Mouse (Mus musculus) MEL (cell line): ENCODE measurements at regions not wholly inside any gene's neighbourhood (a gene's known extent, or its start where the extent isn't known, plus 50 kb on each side); places are given as distances from the start of the nearest gene placed in this dataset.

Source experiments
- DNase-seq: peaks from one replicate; pipeline ENCODE4 v3.0.0; 2011; ENCODE audit warnings: low read depth, low spot score
- H3K27ac ChIP-seq: 2 replicates; pipeline ENCODE4 v1.5.1; 2012; ENCODE audit warnings: low read depth, mild to moderate bottlenecking, control low read depth, low read length, moderate library complexity; ENCODE audit not compliant: control insufficient read depth
- H3K27me3 ChIP-seq, 2 experiments: fragments of 150-350 bp in 1 of 2; sonication (generic) in 1 of 2; 2 replicates each; pipeline ENCODE4 v1.6.1; 2012; ENCODE audit warnings: low read length in 2 of 2, mild to moderate bottlenecking in 2 of 2, improper control_type of control experiment in 1 of 2, moderate library complexity in 1 of 2; ENCODE audit not compliant: insufficient read depth in 2 of 2, control insufficient read depth in 1 of 2
- H3K36me3 ChIP-seq, 2 experiments: 2 replicates each; pipeline ENCODE4 v1.6.1; 2012 to 2014; ENCODE audit warnings: low read length in 2 of 2, improper control_type of control experiment in 1 of 2, inconsistent platforms in 1 of 2, mild to moderate bottlenecking in 1 of 2; ENCODE audit not compliant: insufficient read depth in 2 of 2, control insufficient read depth in 1 of 2
- H3K4me1 ChIP-seq, 2 experiments: fragments of 150-350 bp in 1 of 2; sonication (generic) in 1 of 2; 2 replicates each; pipeline ENCODE4 v1.6.1; 2012; ENCODE audit warnings: low read length in 2 of 2, improper control_type of control experiment in 1 of 2, mild to moderate bottlenecking in 1 of 2; ENCODE audit not compliant: insufficient read depth in 2 of 2, control insufficient read depth in 1 of 2
- H3K4me3 ChIP-seq, 2 experiments: fragments of 150-350 bp in 1 of 2; sonication (generic) in 1 of 2; 2 replicates each; pipeline ENCODE4 v1.5.1; 2012; ENCODE audit warnings: low read depth in 2 of 2, low read length in 2 of 2, mild to moderate bottlenecking in 2 of 2, moderate library complexity in 2 of 2, control low read depth in 1 of 2, improper control_type of control experiment in 1 of 2; ENCODE audit not compliant: control insufficient read depth in 1 of 2, insufficient read depth in 1 of 2
- H3K79me2 ChIP-seq: 2 replicates; pipeline ENCODE4 v1.6.1; 2012; ENCODE audit warnings: mild to moderate bottlenecking, low read length, moderate library complexity; ENCODE audit not compliant: control insufficient read depth, poor library complexity, insufficient read depth
- H3K9ac ChIP-seq: 2 replicates; pipeline ENCODE4 v1.6.1; 2012; ENCODE audit warnings: low read depth, mild to moderate bottlenecking, control low read depth, low read length, moderate library complexity; ENCODE audit not compliant: control insufficient read depth, poor library complexity, severe bottlenecking
- H3K9me3 ChIP-seq: fragments of 150-350 bp; sonication (generic); replicated peaks from 2 replicates; pipeline ENCODE4 v1.6.1; 2012; ENCODE audit warnings: mild to moderate bottlenecking, low read length, improper control_type of control experiment, moderate library complexity; ENCODE audit not compliant: insufficient read depth
- CTCF ChIP-seq, 3 experiments: IDR thresholded peaks in 2 of 3; conservative IDR thresholded peaks in 1 of 3; 2 replicates each; pipeline ENCODE4 v1.5.1; 2011 to 2012; ENCODE audit warnings: low read length in 3 of 3, low read depth in 2 of 3, mild to moderate bottlenecking in 2 of 3, improper control_type of control experiment in 1 of 3, inconsistent platforms in 1 of 3, mixed read lengths in 1 of 3, moderate library complexity in 1 of 3; ENCODE audit not compliant: control insufficient read depth in 1 of 3, insufficient read depth in 1 of 3, poor library complexity in 1 of 3, severe bottlenecking in 1 of 3
- E2F4 ChIP-seq: IDR thresholded peaks from 2 replicates; pipeline ENCODE4 v1.6.1; 2011; ENCODE audit warnings: low read depth, low read length, improper control_type of control experiment, borderline replicate concordance
- ELF1 ChIP-seq: IDR thresholded peaks from 2 replicates; pipeline ENCODE4 v1.6.1; 2014; ENCODE audit warnings: low read depth, mild to moderate bottlenecking, inconsistent platforms, low read length, improper control_type of control experiment, moderate library complexity
- EP300 ChIP-seq, 2 experiments: IDR thresholded peaks; 2 replicates each; pipeline ENCODE4 v1.6.1; 2011; ENCODE audit warnings: improper control_type of control experiment in 2 of 2, low read length in 2 of 2, low read depth in 1 of 2, mild to moderate bottlenecking in 1 of 2
- ETS1 ChIP-seq: IDR thresholded peaks from 2 replicates; pipeline ENCODE4 v1.6.1; 2012; ENCODE audit warnings: low read depth, mild to moderate bottlenecking, inconsistent platforms, low read length, improper control_type of control experiment, moderate library complexity
- GABPA ChIP-seq: IDR thresholded peaks from 2 replicates; pipeline ENCODE4 v1.6.1; 2012; ENCODE audit warnings: low read depth, mild to moderate bottlenecking, inconsistent platforms, low read length, improper control_type of control experiment, moderate library complexity
- GATA1 ChIP-seq: IDR thresholded peaks from 2 replicates; pipeline ENCODE4 v1.6.1; 2011; ENCODE audit warnings: low read depth, low read length, improper control_type of control experiment
- HCFC1 ChIP-seq: IDR thresholded peaks from 2 replicates; pipeline ENCODE4 v1.6.1; 2012; ENCODE audit warnings: low read depth, mild to moderate bottlenecking, inconsistent platforms, low read length, improper control_type of control experiment, moderate library complexity
- JUND ChIP-seq: IDR thresholded peaks from 2 replicates; pipeline ENCODE4 v1.6.1; 2011; ENCODE audit warnings: low read depth, mild to moderate bottlenecking, improper control_type of control experiment, low read length
- MAFK ChIP-seq: IDR thresholded peaks from 2 replicates; pipeline ENCODE4 v1.6.1; 2011; ENCODE audit warnings: low read depth, mild to moderate bottlenecking, low read length, improper control_type of control experiment, borderline replicate concordance
- MEF2A ChIP-seq: IDR thresholded peaks from 2 replicates; pipeline ENCODE4 v1.6.1; 2014; ENCODE audit warnings: low read depth, mild to moderate bottlenecking, inconsistent platforms, low read length, improper control_type of control experiment; ENCODE audit not compliant: poor library complexity, insufficient replicate concordance, severe bottlenecking; ENCODE audit errors: extremely low read depth
- MXI1 ChIP-seq: IDR thresholded peaks from 2 replicates; pipeline ENCODE4 v1.6.1; 2011; ENCODE audit warnings: mild to moderate bottlenecking, low read depth, low read length, improper control_type of control experiment
- MYB ChIP-seq: IDR thresholded peaks from 2 replicates; pipeline ENCODE4 v1.6.1; 2011; ENCODE audit warnings: mild to moderate bottlenecking, low read depth, low read length, improper control_type of control experiment
- MYC ChIP-seq: IDR thresholded peaks from 2 replicates; pipeline ENCODE4 v1.6.1; 2011; ENCODE audit warnings: low read depth, mild to moderate bottlenecking, low read length, improper control_type of control experiment, moderate library complexity
- NELFE ChIP-seq: IDR thresholded peaks from 2 replicates; pipeline ENCODE4 v1.6.1; 2011; ENCODE audit warnings: low read depth, low read length, improper control_type of control experiment
- NRF1 ChIP-seq: IDR thresholded peaks from 2 replicates; pipeline ENCODE4 v1.6.1; 2014; ENCODE audit warnings: low read depth, mild to moderate bottlenecking, inconsistent platforms, low read length, improper control_type of control experiment, moderate library complexity; ENCODE audit not compliant: poor library complexity, insufficient read depth, severe bottlenecking
- POLR2A ChIP-seq, 2 experiments: IDR thresholded peaks; 2 replicates each; pipeline ENCODE4 v1.6.1; 2011 to 2012; ENCODE audit warnings: low read length in 2 of 2, mild to moderate bottlenecking in 2 of 2, control low read depth in 1 of 2, improper control_type of control experiment in 1 of 2, low read depth in 1 of 2, moderate library complexity in 1 of 2; ENCODE audit not compliant: control insufficient read depth in 1 of 2, insufficient read depth in 1 of 2, poor library complexity in 1 of 2
- POLR2AphosphoS2 ChIP-seq: IDR thresholded peaks from 2 replicates; pipeline ENCODE4 v1.6.1; 2011; ENCODE audit warnings: low read length, improper control_type of control experiment
- POLR2AphosphoS5 ChIP-seq: IDR thresholded peaks from 2 replicates; pipeline ENCODE4 v1.6.1; 2012; ENCODE audit warnings: low read depth, borderline replicate concordance, mild to moderate bottlenecking, inconsistent platforms, low read length, moderate library complexity, mixed read lengths
- RAD21 ChIP-seq: IDR thresholded peaks from 2 replicates; pipeline ENCODE4 v1.6.1; 2011; ENCODE audit warnings: mild to moderate bottlenecking, low read depth, low read length, improper control_type of control experiment
- RCOR1 ChIP-seq: IDR thresholded peaks from 2 replicates; pipeline ENCODE4 v1.6.1; 2012; ENCODE audit warnings: low read depth, mild to moderate bottlenecking, inconsistent platforms, low read length, improper control_type of control experiment
- SIN3A ChIP-seq: IDR thresholded peaks from 2 replicates; pipeline ENCODE4 v1.6.1; 2012; ENCODE audit warnings: low read length, improper control_type of control experiment, inconsistent platforms
- TCF12 ChIP-seq: IDR thresholded peaks from 2 replicates; pipeline ENCODE4 v1.6.1; 2014; ENCODE audit warnings: low read depth, mild to moderate bottlenecking, inconsistent platforms, low read length, improper control_type of control experiment, moderate library complexity
- USF1 ChIP-seq: IDR thresholded peaks from 2 replicates; pipeline ENCODE4 v1.6.1; 2014; ENCODE audit warnings: low read depth, mild to moderate bottlenecking, inconsistent platforms, low read length, improper control_type of control experiment, moderate library complexity
- USF2 ChIP-seq, 2 experiments: IDR thresholded peaks; 2 replicates each; pipeline ENCODE4 v1.6.1; 2011 to 2012; ENCODE audit warnings: improper control_type of control experiment in 2 of 2, low read length in 2 of 2, borderline replicate concordance in 1 of 2, inconsistent platforms in 1 of 2, low read depth in 1 of 2, mild to moderate bottlenecking in 1 of 2; ENCODE audit not compliant: insufficient read depth in 1 of 2
- ZKSCAN1 ChIP-seq: IDR thresholded peaks from 2 replicates; pipeline ENCODE4 v1.6.1; 2012; ENCODE audit warnings: low read depth, mild to moderate bottlenecking, inconsistent platforms, low read length, improper control_type of control experiment, moderate library complexity
- ZNF384 ChIP-seq: IDR thresholded peaks from 2 replicates; pipeline ENCODE4 v1.6.1; 2012; ENCODE audit warnings: low read depth, mild to moderate bottlenecking, inconsistent platforms, low read length, improper control_type of control experiment

DNA sequence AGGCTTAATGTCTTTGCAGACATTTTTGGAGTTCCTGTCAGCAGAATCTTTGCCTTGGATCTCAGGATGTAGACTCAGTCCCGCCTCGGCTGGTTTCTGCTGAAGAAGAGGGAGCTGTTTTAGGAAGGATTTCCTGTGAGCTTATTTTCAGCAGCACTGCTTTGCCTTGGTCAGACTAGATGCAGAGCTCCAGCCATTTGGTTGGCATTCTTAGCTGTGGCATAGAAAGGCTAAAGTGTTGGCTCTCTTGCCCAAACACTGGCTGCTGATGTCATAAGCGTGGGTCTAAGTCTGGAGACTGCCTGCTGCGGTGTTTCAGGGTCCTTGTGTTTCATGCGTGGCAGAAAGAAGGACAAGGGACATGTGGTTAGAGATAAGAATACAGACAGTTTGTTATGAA lies 245.0 kb downstream of the Etnk1 start:
- no peak overlapping the region for H3K9ac ChIP-seq
- H3K79me2 ChIP-seq, result no peaks in the 10 kb centered on the region
- H3K36me3 ChIP-seq, result no peaks in the 10 kb centered on the region
- no peak for TF ChIP-seq GABPA
- no peak for TF ChIP-seq TCF12
- TF ChIP-seq POLR2AphosphoS5, result no peak
- no peak for TF ChIP-seq RCOR1
- TF ChIP-seq MAFK, result no peak
- no peak for TF ChIP-seq CTCF (IDR thresholded peaks at IDR 0.05 in 2 of 3, conservative IDR thresholded peaks at IDR 0.05 in 1 of 3; ENCODE audit: control insufficient read depth in 1 of 3, insufficient read depth in 1 of 3, low read depth in 2 of 3, low read length in 3 of 3, poor library complexity in 1 of 3, severe bottlenecking in 1 of 3)
- TF ChIP-seq E2F4, result no peak
- TF ChIP-seq ELF1, result no peak
- TF ChIP-seq ZKSCAN1, result no peak
- TF ChIP-seq ZNF384, result no peak
- TF ChIP-seq MYC, result no peak
- TF ChIP-seq POLR2A (IDR thresholded peaks at IDR 0.05; ENCODE audit: control insufficient read depth in 1 of 2, insufficient read depth in 1 of 2, low read depth in 1 of 2, low read length in 2 of 2, poor library complexity in 1 of 2), result no peak
- TF ChIP-seq JUND, result no peak
- no peak for TF ChIP-seq POLR2AphosphoS2
- TF ChIP-seq SIN3A, result no peak
- no peak for TF ChIP-seq NRF1
- TF ChIP-seq ETS1, result no peak
- no peak for TF ChIP-seq USF2 (IDR thresholded peaks at IDR 0.05; ENCODE audit: borderline replicate concordance in 1 of 2, insufficient read depth in 1 of 2, low read depth in 1 of 2, low read length in 2 of 2)
- TF ChIP-seq EP300 (IDR thresholded peaks at IDR 0.05; ENCODE audit: low read depth in 1 of 2, low read length in 2 of 2), result no peak
- no peak for TF ChIP-seq RAD21
- H3K4me1 ChIP-seq, result no peaks in the 10 kb centered on the region
- no peaks in the 10 kb centered on the region for H3K27me3 ChIP-seq
- DNase-seq, result no peak
- H3K9me3 ChIP-seq, result no peaks in the 10 kb centered on the region
- H3K27ac ChIP-seq, result no peak overlapping the region
- no peak overlapping the region for H3K4me3 ChIP-seq

DNA sequence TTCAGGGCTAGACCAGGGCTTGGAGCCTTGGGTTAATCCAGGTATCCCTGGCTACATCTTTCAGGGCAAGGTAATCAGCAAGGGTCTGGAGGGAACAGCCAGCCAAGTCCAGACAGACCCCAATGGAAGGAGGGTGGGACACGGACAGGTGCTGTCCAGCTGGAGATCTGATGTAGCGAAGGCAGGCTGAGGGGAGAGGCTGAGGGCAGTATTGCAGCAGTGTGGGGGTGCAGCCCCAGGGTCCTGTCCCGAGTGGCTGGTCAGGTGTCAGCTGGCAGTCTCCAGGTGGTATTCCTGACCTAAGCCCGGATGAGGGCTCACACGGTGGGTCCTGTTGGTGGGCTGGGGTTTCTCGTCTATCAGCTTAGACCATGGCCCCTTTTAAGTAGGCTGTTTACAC lies 245.7 kb downstream of the Etnk1 start:
- no peak overlapping the region for H3K27ac ChIP-seq
- no peaks in the 10 kb centered on the region for H3K27me3 ChIP-seq
- no peaks in the 10 kb centered on the region for H3K9me3 ChIP-seq
- no peak for TF ChIP-seq SIN3A
- TF ChIP-seq TCF12, result no peak
- TF ChIP-seq MXI1, result no peak
- no peak for TF ChIP-seq ZKSCAN1
- TF ChIP-seq JUND, result no peak
- TF ChIP-seq HCFC1, result no peak
- no peak for TF ChIP-seq CTCF (IDR thresholded peaks at IDR 0.05 in 2 of 3, conservative IDR thresholded peaks at IDR 0.05 in 1 of 3; ENCODE audit: control insufficient read depth in 1 of 3, insufficient read depth in 1 of 3, low read depth in 2 of 3, low read length in 3 of 3, poor library complexity in 1 of 3, severe bottlenecking in 1 of 3)
- no peak for TF ChIP-seq NRF1
- no peak for TF ChIP-seq MYB
- TF ChIP-seq USF1, result no peak
- no peak for TF ChIP-seq MEF2A
- no peak for TF ChIP-seq GABPA
- TF ChIP-seq GATA1, result no peak
- no peak for TF ChIP-seq NELFE
- DNase-seq, result no peak
- no peaks in the 10 kb centered on the region for H3K79me2 ChIP-seq
- no peak overlapping the region for H3K4me3 ChIP-seq
- H3K9ac ChIP-seq, result no peak overlapping the region
- H3K4me1 ChIP-seq, result no peaks in the 10 kb centered on the region
- H3K36me3 ChIP-seq, result no peaks in the 10 kb centered on the region
